ENCODE assay signal across 8 mouse cellular contexts in the genomic region with DNA sequence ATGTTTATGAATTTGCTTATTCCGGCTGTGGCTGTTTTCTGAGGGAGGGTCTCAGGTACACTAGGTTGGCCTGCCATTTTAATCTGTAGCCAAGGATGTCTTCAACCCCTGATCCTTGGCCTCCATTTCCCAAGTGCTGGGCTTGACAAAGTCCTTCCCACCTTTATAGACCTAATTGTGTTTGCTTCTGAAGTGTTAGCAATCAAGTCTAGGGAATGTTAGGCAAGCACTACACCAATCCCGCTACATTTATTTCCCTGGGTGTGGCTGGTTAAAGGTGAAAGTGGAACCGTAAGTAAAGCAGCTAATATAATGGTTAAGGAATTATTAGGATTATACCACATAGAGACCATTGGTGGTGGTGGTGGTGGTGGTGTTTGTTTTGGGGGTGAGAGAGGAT. TPM values are rescaled to one million over a fixed set of nuclear protein-coding genes. Genes with fewer than 3 reads are reported as not detected.
DNase-seq lines count a peak whose midpoint lies in the region; ATAC-seq lines count a peak whose summit lies in the region.

No protein-coding gene starts in this region.

- H3K9ac ChIP-seq in kidney, embryonic 16.5 days (replicated peaks; ENCODE audit: low read length), result 0 out of 2 replicates have a peak overlapping the region, but pooled peaks have one; percentile 35
- no peak overlapping the region for H3K9ac ChIP-seq in embryonic facial prominence, embryonic 14.5 days (ENCODE audit: low read depth, low read length)
- H3K9ac ChIP-seq in hindbrain, embryonic 15.5 days, result no peak overlapping the region
- H3K9ac ChIP-seq in midbrain, embryonic 16.5 days (ENCODE audit: low read depth, low read length), result no peak overlapping the region

- no peak for DNase-seq in kidney, postnatal 25 days
- DNase-seq in embryonic facial prominence, embryonic 14.5 days (ENCODE audit: low spot score), result no peak
- DNase-seq in frontal cortex, adult 2 months (ENCODE audit: extremely low spot score in 1 of 2, low spot score in 1 of 2), result no peak
- DNase-seq in c-Kit-positive CD71-positive TER-119-positive erythroid progenitor cells, embryonic 14.5 days (ENCODE audit: low spot score), result no peak
- no peak for DNase-seq in cerebellum, adult 18-20 months

- 0 out of 2 replicates have a peak, but pooled peaks cover 3% of the 10 kb centered on the region for H3K36me3 ChIP-seq in kidney, embryonic 16.5 days (ENCODE audit: insufficient read depth, low read length)
- H3K36me3 ChIP-seq in embryonic facial prominence, embryonic 14.5 days (ENCODE audit: control insufficient read depth, insufficient read depth, low read length), result peaks cover 22% of the 10 kb centered on the region; the same call in 1 of the 2 replicates
- no peaks in the 10 kb centered on the region for H3K36me3 ChIP-seq in hindbrain, embryonic 15.5 days
- no peaks in the 10 kb centered on the region for H3K36me3 ChIP-seq in midbrain, embryonic 16.5 days (ENCODE audit: control insufficient read depth, insufficient read depth, low read length)

- H3K4me1 ChIP-seq in kidney, embryonic 16.5 days (ENCODE audit: insufficient read depth, low read length), result peaks cover 9% of the 10 kb centered on the region; the same call in 1 of the 2 replicates
- no peaks in the 10 kb centered on the region for H3K4me1 ChIP-seq in embryonic facial prominence, embryonic 14.5 days (ENCODE audit: control insufficient read depth, insufficient read depth, low read length)
- peaks cover 8% of the 10 kb centered on the region for H3K4me1 ChIP-seq in hindbrain, embryonic 15.5 days (replicated peaks)
- peaks cover 7% of the 10 kb centered on the region for H3K4me1 ChIP-seq in midbrain, embryonic 16.5 days (ENCODE audit: control insufficient read depth, insufficient read depth, low read length)

- no peaks in the 10 kb centered on the region for H3K9me3 ChIP-seq in kidney, embryonic 16.5 days (ENCODE audit: low read length)
- H3K9me3 ChIP-seq in embryonic facial prominence, embryonic 14.5 days (ENCODE audit: control insufficient read depth, low read length), result no peaks in the 10 kb centered on the region
- H3K9me3 ChIP-seq in hindbrain, embryonic 15.5 days, result no peaks in the 10 kb centered on the region
- H3K9me3 ChIP-seq in midbrain, embryonic 16.5 days (replicated peaks; ENCODE audit: control insufficient read depth, low read length, poor library complexity, severe bottlenecking), result no peaks in the 10 kb centered on the region

- 80% methylated on average over 3 of the region's 3 CpGs for WGBS in kidney, embryonic 16.5 days
- WGBS in embryonic facial prominence, embryonic 14.5 days, result 82% methylated on average over 3 of the region's 3 CpGs
- WGBS in hindbrain, embryonic 15.5 days, result 94% methylated on average over 3 of the region's 3 CpGs
- 93% methylated on average over 3 of the region's 3 CpGs for WGBS in midbrain, embryonic 16.5 days

- no peak overlapping the region for H3K27ac ChIP-seq in kidney, embryonic 16.5 days (ENCODE audit: low read length)
- H3K27ac ChIP-seq in embryonic facial prominence, embryonic 14.5 days (replicated peaks; ENCODE audit: low read depth, low read length), result no peak overlapping the region
- H3K27ac ChIP-seq in hindbrain, embryonic 15.5 days (replicated peaks), result no peak overlapping the region
- H3K27ac ChIP-seq in midbrain, embryonic 16.5 days (ENCODE audit: low read length), result no peak overlapping the region

- H3K27me3 ChIP-seq in kidney, embryonic 16.5 days (ENCODE audit: insufficient read depth, low read length), result no peaks in the 10 kb centered on the region; the same call in 1 of the 2 replicates
- no peaks in the 10 kb centered on the region for H3K27me3 ChIP-seq in embryonic facial prominence, embryonic 14.5 days (replicated peaks; ENCODE audit: control insufficient read depth, insufficient read depth, low read length)
- H3K27me3 ChIP-seq in hindbrain, embryonic 15.5 days, result no peaks in the 10 kb centered on the region
- no peaks in the 10 kb centered on the region for H3K27me3 ChIP-seq in midbrain, embryonic 16.5 days (ENCODE audit: control insufficient read depth, insufficient read depth, low read depth, low read length)

- H3K4me3 ChIP-seq in kidney, embryonic 16.5 days (ENCODE audit: low read length), result peak overlapping the region; percentile 24
- H3K4me3 ChIP-seq in embryonic facial prominence, embryonic 14.5 days (ENCODE audit: low read depth, low read length), result no peak overlapping the region
- H3K4me3 ChIP-seq in hindbrain, embryonic 15.5 days, result 0 out of 2 replicates have a peak overlapping the region, but pooled peaks have one; percentile 58
- H3K4me3 ChIP-seq in midbrain, embryonic 16.5 days (ENCODE audit: low read depth, low read length), result no peak overlapping the region

- H3K4me2 ChIP-seq in kidney, embryonic 16.5 days (replicated peaks; ENCODE audit: low read depth, low read length), result peak overlapping the region; percentile 37
- peak overlapping the region; percentile 50 for H3K4me2 ChIP-seq in embryonic facial prominence, embryonic 14.5 days (ENCODE audit: low read depth, low read length)
- H3K4me2 ChIP-seq in hindbrain, embryonic 15.5 days, result peak overlapping the region; percentile 49
- peak overlapping the region; percentile 28 for H3K4me2 ChIP-seq in midbrain, embryonic 16.5 days (ENCODE audit: low read length)

- no peak for ATAC-seq in kidney, embryonic 16.5 days (ENCODE audit: low FRiP score, low TSS enrichment)
- no peak for ATAC-seq in embryonic facial prominence, embryonic 14.5 days (ENCODE audit: low read depth)
- no peak for ATAC-seq in hindbrain, embryonic 15.5 days (ENCODE audit: low FRiP score, low read depth)
- ATAC-seq in midbrain, embryonic 16.5 days, result no peak

RNA-seq across cellular contexts. Expression of gene Cox7b, which starts 1.6 kb away (rescaled TPM):
- polyA plus RNA-seq in kidney, embryonic 16.5 days (2015; fragmentation: Nextera tagmentation; extraction: Ambion mirVana), result 404 and 413 TPM in 2 replicates
- 417 and 481 TPM in 2 replicates for polyA plus RNA-seq in embryonic facial prominence, embryonic 14.5 days (2014; fragmentation: Nextera tagmentation; extraction: Ambion mirVana)
- polyA plus RNA-seq in hindbrain, embryonic 15.5 days (2015; fragmentation: Nextera tagmentation; extraction: Ambion mirVana), result 401 and 490 TPM in 2 replicates
- 344 and 380 TPM in 2 replicates for polyA plus RNA-seq in midbrain, embryonic 16.5 days (2015; fragmentation: Nextera tagmentation; extraction: Ambion mirVana)
- 373 and 403 TPM in 2 replicates for polyA plus RNA-seq in frontal cortex, adult 2 months (2012; rRNA removed)

RNA-seq across cellular contexts. Expression of gene Magt1, which starts 5.4 kb away (rescaled TPM):
- polyA plus RNA-seq in kidney, embryonic 16.5 days (2015; fragmentation: Nextera tagmentation; extraction: Ambion mirVana), result 72.5 and 76.9 TPM in 2 replicates
- 57.7 and 59.5 TPM in 2 replicates for polyA plus RNA-seq in embryonic facial prominence, embryonic 14.5 days (2014; fragmentation: Nextera tagmentation; extraction: Ambion mirVana)
- 22.4 and 23.6 TPM in 2 replicates for polyA plus RNA-seq in hindbrain, embryonic 15.5 days (2015; fragmentation: Nextera tagmentation; extraction: Ambion mirVana)
- 19.0 and 19.9 TPM in 2 replicates for polyA plus RNA-seq in midbrain, embryonic 16.5 days (2015; fragmentation: Nextera tagmentation; extraction: Ambion mirVana)
- polyA plus RNA-seq in frontal cortex, adult 2 months (2012; rRNA removed), result 8.1 and 8.5 TPM in 2 replicates

RNA-seq across cellular contexts. Expression of gene Atp7a, which starts 10.0 kb away (rescaled TPM):
- polyA plus RNA-seq in kidney, embryonic 16.5 days (2015; fragmentation: Nextera tagmentation; extraction: Ambion mirVana), result 29.0 and 29.4 TPM in 2 replicates
- polyA plus RNA-seq in embryonic facial prominence, embryonic 14.5 days (2014; fragmentation: Nextera tagmentation; extraction: Ambion mirVana), result 28.4 and 32.1 TPM in 2 replicates
- polyA plus RNA-seq in hindbrain, embryonic 15.5 days (2015; fragmentation: Nextera tagmentation; extraction: Ambion mirVana), result 12.5 and 14.0 TPM in 2 replicates
- polyA plus RNA-seq in midbrain, embryonic 16.5 days (2015; fragmentation: Nextera tagmentation; extraction: Ambion mirVana), result 13.9 and 15.4 TPM in 2 replicates
- 2.3 and 2.6 TPM in 2 replicates for polyA plus RNA-seq in frontal cortex, adult 2 months (2012; rRNA removed)

Comparison
In these comparisons a context has a peak if more than half of its experiments do, and no peak if none do; other contexts are left out.
1. H3K4me3 ChIP-seq: peak in kidney, embryonic 16.5 days (single experiment) and hindbrain, embryonic 15.5 days (single experiment); none in embryonic facial prominence, embryonic 14.5 days (single experiment) and midbrain, embryonic 16.5 days (single experiment).
2. Peak in every context shown above with its lines, with median percentiles within 50 percentile points of each other: H3K4me2 ChIP-seq.